Mouse (Mus musculus): ENCODE data around the gene Galnt10.

Galnt10 gene

GRCm38 (mm10) chr11:57625465-57625864 lies 19.8 kb upstream of the Galnt10 start:
- TF ChIP-seq GATA4 (IDR thresholded peaks at IDR 0.05; ENCODE audit: insufficient replicate concordance, low read length): no peak

GRCm38 (mm10) chr11:57627086-57627735 lies 18.0 kb upstream of the Galnt10 start:
- TF ChIP-seq GATA4 (IDR thresholded peaks at IDR 0.05; ENCODE audit: insufficient replicate concordance, low read length): no peak

- TF ChIP-seq GATA4 (IDR thresholded peaks at IDR 0.05; ENCODE audit: insufficient replicate concordance, low read length): no peak
Observed at GRCm38 (mm10) chr11:57631805-57632485, 13.3 kb upstream of the Galnt10 start.

GRCm38 (mm10) chr11:57633006-57633405 lies 12.2 kb upstream of the Galnt10 start:
- no peak for TF ChIP-seq GATA4 (IDR thresholded peaks at IDR 0.05; ENCODE audit: insufficient replicate concordance, low read length)

GRCm38 (mm10) chr11:57633975-57634585 lies 11.2 kb upstream of the Galnt10 start:
- no peak for TF ChIP-seq GATA4 (IDR thresholded peaks at IDR 0.05; ENCODE audit: insufficient replicate concordance, low read length)

GRCm38 (mm10) chr11:57635148-57635547 lies 10.1 kb upstream of the Galnt10 start:
- no peak for TF ChIP-seq GATA4 (IDR thresholded peaks at IDR 0.05; ENCODE audit: insufficient replicate concordance, low read length)

GRCm38 (mm10) chr11:57643691-57644090 lies 1.6 kb upstream of the Galnt10 start:
- TF ChIP-seq GATA4 (IDR thresholded peaks at IDR 0.05; ENCODE audit: insufficient replicate concordance, low read length): no peak

GRCm38 (mm10) chr11:57644245-57645017 lies 811 bp upstream of the Galnt10 start:
- no peak for TF ChIP-seq GATA4 (IDR thresholded peaks at IDR 0.05; ENCODE audit: insufficient replicate concordance, low read length)

GRCm38 (mm10) chr11:57645847-57646246 lies 605 bp downstream of the Galnt10 start:
- no peak for TF ChIP-seq GATA4 (IDR thresholded peaks at IDR 0.05; ENCODE audit: insufficient replicate concordance, low read length)

- no peak for TF ChIP-seq GATA4 (IDR thresholded peaks at IDR 0.05; ENCODE audit: insufficient replicate concordance, low read length)
Observed at GRCm38 (mm10) chr11:57646416-57646815, 1.2 kb downstream of the Galnt10 start.

- no peak for TF ChIP-seq GATA4 (IDR thresholded peaks at IDR 0.05; ENCODE audit: insufficient replicate concordance, low read length)
Observed at GRCm38 (mm10) chr11:57646940-57647339, 1.7 kb downstream of the Galnt10 start.

- TF ChIP-seq GATA4 (IDR thresholded peaks at IDR 0.05; ENCODE audit: insufficient replicate concordance, low read length): no peak
Observed at GRCm38 (mm10) chr11:57647446-57647845, 2.2 kb downstream of the Galnt10 start.

- no peak for TF ChIP-seq GATA4 (IDR thresholded peaks at IDR 0.05; ENCODE audit: insufficient replicate concordance, low read length)
Observed at GRCm38 (mm10) chr11:57648196-57648800, 3.1 kb downstream of the Galnt10 start.

- TF ChIP-seq GATA4 (IDR thresholded peaks at IDR 0.05; ENCODE audit: insufficient replicate concordance, low read length): no peak
Observed at GRCm38 (mm10) chr11:57649269-57649668, 4.0 kb downstream of the Galnt10 start.

- TF ChIP-seq GATA4 (IDR thresholded peaks at IDR 0.05; ENCODE audit: insufficient replicate concordance, low read length): no peak
Observed at GRCm38 (mm10) chr11:57649671-57650070, 4.4 kb downstream of the Galnt10 start.
